Mouse (Mus musculus) testis, adult 2 months (tissue): Measurements from ENCODE around the gene Lingo1.

Experiments
- CTCF ChIP-seq: fragments of 200-500 bp; IDR thresholded peaks from 2 replicates; pipeline ENCODE4 v1.5.1; 2012; ENCODE audit warnings: low read depth, mild to moderate bottlenecking, inconsistent platforms, low read length, moderate library complexity; ENCODE audit not compliant: control insufficient read depth, insufficient read depth, insufficient replicate concordance
- POLR2A ChIP-seq: fragments of 200-500 bp; IDR thresholded peaks from 2 replicates; pipeline ENCODE4 v1.6.1; 2012; ENCODE audit warnings: low read depth, mild to moderate bottlenecking, inconsistent platforms, low read length, moderate library complexity; ENCODE audit not compliant: control insufficient read depth

DNA sequence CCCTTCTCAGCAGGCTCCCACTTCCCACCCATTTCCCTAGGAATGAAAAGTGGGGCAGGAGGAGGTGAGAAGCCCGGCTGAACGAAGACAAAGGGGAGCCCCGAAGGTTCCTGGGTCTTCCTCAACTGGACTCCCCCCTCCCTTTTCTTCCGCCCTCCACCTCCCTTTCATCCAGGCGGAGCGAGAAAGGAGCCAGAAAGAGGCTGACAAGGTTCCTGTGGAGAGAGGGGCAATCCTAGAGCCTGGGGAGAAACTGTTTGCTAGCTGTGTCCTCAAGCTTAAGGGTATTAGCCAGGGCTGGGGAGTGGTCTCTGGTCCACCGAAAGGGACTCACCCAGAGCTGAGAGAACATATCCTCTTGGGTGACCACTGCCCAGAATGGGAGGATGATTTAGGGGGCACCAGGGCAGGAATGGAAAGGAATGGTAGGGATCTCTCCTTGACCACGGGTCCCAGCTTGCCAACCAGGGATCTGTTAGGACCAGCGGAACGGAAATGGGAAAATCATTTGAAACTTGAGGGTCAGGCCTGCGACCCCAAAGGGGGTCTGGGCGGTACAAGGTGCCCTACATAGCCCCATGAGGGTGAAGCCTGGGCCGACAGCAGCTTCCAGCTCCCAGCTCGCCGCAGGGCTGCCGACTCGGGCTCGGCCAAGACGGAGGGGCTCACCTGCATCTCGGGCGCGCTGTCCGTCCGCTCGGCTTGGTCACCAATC lies 161.7 kb downstream of the Lingo1 start:
- no peak for TF ChIP-seq CTCF
- TF ChIP-seq POLR2A, result no peak
